Mouse (Mus musculus) kidney, postnatal 25 days (tissue): Measurements from ENCODE around the gene Ftl1.
A peak's percentile ranks its signal among the peaks of the same experiment; 100 is the strongest.
"Not testable (repeated sequence)": the region's sequence is repeated elsewhere in the genome, so short reads cannot be mapped to it uniquely, and the experiment has no call there.

Experiments
- DNase-seq, 2 experiments: peaks; one replicate each; pipeline ENCODE4 v3.0.0; 2021; ENCODE audit warnings: mixed read lengths in 2 of 2

The Ftl1 gene

DNA sequence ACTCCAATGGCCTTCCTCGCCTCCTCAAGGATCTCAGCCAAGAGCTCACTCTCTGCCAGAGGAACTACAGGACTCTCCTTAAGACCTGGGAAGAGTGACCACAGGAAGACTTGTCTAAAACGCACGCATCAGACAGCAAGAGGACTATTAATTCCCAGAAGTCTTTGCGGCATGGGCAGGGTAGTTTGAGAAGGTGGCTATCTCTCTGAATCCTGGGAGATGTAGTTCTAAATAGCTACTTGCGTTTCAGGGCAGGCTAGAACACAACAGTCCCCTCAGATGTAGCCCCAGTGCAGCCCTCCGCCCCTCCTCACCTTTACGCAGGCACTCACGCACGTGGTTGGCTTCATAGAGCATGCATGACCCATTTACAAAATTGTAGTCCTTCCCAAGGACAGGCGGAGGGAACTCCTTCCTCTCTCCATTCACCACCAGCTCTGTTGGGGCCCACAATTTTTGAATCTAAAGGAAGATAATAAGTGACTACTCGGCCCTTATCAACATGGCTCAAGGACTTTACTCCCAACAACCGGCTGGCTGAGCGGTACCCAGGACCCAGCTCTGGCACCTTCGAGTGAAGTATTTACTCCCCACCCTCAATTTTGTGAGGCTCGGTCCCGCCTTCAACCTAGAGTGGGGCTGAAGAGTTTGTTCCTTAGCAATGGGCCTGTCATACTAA lies 15.7 kb upstream of the Ftl1 start:
- peak; percentile 61 to 68 for DNase-seq

DNA sequence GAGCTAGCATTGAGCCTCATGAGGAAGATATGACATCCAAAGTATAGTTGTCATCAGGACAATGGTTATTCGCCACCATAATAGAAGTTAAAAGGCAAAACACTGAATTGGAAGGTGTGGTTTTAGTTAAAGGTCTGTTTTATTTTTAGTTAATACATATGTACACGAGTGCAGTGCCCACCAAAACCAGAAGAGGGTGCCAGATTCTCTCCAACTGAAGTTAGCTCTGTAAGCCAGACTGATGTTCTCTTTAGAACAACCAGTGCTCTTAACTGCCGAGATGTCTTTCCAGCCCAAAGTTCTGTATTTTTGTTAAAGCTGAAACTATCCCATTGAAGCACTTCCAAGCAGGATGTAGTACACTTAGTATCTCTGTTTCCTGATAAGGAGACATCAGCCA lies 11.2 kb upstream of the Ftl1 start:
- DNase-seq = peak; percentile 77 to 95

DNA sequence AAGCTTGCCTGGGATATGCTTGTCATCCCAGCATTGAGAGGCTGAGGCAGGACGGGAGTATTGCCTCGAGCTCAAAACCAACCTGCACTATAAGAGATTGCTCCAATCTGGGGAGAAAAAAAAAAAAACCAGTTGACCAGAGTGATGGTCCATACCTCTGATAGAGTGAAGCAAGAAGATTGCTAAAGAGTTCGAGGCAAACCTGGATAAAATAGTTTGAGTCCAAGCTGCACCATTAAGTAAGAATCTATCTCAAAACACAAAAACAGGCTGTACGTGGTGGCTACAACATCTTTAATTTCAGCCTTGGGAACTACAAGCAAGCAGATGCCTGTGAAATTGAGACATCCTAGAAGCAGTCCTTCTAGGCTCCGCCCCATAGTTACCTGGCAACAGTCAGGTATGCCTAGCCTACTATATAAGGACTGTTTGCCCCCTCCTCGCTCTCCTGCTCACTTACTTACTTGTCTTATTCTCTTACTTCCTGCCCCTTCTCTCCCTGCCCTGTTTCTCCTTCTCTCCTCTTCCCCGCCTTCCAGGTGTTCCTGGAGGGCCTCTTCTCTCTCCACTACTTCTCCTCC lies 7.5 kb upstream of the Ftl1 start:
- DNase-seq = no peak

DNA sequence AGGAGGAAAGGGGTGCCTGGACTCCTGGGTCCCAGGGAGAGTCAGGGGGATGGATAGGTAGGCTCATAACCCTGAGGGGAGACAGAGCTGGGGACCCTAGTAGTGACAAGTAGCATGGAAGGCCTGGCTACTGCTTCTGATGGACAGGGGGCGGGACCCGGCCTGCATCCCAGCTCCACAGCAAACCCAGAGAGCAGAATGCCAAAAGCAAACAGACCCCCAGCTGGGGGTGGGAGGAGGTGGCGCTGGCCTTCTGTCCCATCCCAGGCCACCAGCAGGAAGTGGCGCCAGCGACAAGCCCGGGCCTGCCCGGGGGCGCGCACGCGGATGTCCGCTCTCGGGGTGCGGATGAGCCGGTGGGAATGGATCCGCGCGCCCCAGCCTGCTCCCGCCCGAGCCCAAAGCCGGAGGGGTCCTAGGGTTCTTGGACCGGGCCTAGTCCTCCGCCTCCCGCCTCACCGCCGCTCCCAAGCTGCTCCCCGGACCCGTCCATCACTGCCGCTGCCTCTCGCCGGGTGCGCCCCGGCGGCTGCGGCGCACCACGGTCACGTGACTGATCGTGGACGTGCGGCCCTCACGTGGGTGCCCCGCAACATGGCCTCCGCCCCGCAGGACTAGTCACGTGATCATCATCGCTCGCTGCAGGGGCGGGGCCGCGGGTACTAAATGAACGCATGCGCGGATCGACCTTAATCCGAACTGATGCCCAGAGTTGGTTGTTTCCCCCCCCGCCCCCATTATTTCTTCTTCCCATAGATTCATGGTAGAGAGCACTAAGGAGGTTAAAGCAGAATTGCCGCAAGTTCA lies 6.8 kb upstream of the Ftl1 start, which contains the start of gene Bax:
TSS of gene Bax (minus strand) at position 616 of the 807 bp plus-strand sequence.
- DNase-seq = peak; percentile 98

DNA sequence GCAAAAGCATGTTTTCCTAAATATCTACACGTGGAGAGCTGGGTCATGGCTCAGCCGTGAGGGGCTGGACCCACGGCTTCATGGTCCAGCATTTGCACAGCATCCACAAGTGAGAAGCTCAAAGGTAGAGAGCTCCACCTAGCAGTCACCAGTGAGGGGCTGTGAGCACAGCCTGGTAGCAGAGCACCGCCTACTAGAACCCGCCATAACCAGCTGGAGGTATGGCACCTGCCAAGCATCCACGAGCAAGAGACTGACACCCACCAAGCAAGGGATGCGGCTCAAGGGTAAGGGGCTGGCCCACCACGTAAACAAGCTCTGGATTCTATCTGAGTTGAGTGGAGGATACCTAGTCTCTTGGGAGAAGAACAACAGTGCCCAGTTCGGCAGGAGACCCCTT lies 5.9 kb upstream of the Ftl1 start:
- peak; percentile 36 to 78 for DNase-seq

DNA sequence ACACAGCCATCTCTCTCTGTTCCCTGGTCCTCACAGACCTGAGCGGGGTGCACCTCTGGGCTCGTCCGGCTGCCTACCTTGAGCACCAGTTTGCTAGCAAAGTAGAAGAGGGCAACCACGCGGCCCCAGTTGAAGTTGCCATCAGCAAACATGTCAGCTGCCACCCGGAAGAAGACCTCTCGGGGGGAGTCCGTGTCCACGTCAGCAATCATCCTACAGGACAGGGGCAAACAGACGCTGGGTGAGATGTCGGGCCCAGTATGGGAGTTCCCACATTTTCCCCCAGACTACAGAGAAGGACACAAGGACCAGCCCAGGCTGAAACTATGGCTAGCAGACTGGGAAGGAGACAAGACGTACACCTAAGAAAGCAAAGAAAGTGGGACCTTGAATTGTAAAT lies 5.4 kb upstream of the Ftl1 start:
- DNase-seq = no peak

DNA sequence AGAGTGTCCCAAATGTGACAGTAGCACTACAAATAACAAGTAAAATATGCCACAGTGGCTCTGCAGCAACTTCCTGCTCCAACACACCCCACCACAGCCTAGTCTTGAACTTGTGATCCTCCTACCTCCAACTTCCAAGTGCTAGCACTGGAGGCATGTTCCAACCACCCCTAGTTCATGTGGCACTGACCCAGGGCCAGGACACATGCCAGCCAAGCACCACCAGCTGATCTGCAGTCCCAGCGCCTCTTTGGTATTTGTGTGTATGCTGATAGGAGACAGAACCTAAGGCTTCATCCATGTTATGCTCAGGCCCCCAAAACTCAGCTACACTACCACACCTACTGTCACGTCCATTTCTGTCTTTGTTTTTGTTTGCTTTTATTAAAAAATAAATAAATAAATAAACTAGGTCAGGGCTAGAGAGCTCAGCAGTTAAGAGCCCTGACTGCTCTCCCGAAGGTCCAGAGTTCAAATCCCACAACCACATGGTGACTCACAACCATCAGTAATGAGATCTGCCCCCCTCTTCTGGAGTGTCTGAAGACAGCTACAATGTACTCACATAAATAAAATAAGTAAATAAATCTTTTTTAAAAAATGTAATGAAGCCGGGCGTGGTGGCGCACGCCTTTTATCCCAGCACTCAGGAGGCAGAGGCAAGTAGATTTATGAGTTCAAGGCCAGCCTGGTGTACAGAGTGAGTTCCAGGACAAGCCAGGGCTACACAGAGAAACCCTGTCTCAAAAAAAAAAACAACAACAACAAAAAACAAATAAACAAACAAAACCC lies 4.5 kb upstream of the Ftl1 start:
- DNase-seq = no peak

DNA sequence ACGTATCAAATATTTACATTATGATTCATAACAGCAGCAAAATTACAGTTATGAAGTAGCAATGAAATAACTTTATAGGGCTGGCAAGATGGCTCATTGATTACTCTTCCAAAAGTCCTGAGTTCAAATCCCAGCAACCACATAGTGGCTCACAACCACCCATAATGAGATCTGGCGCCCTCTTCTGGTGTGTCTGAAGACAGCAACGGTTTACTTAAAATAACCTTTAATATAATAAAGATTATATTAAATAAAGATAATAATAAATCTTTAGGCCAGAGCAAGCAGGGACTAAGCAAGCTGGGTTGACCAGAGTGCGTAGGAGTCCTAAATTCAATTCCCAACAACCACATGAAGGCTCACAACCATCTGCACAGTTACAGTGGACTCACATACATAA lies 3.2 kb upstream of the Ftl1 start:
- DNase-seq = not testable (repeated sequence)

DNA sequence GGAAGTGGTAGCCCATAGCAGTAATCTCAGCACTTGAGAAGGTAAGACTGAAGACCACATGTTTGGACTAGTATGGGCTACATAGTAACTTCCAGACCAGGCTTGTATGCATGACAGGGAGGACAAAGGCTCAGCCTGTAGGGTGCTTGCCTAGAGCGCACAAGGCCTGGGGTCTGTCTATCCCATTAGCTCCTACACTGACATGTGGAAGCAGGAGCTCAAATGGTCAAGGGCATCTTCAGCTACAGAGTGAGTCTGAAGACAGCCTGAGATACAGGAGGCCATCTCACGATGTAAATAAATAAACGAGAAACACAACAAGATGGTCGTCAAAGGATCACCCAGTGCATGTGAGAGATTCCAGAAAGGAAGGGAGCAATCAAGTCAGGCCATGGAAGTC lies 2.6 kb upstream of the Ftl1 start:
- no peak for DNase-seq

DNA sequence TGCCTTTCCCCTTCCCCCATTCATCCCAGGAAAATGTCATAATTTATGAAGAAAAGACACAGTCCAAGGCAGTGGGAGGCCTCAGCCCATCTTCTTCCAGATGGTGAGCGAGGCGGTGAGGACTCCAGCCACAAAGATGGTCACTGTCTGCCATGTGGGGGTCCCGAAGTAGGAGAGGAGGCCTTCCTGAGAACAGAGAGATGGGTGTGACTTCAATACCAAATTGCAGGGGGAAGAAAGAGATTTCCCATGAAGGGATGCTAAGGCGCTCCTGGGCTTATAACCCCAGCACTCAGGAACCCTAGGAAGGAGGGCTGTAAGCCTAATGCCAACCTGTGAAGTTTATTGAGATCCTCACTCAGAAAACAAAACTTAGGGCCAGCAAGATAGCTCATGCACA lies 2.1 kb upstream of the Ftl1 start:
- DNase-seq = no peak

DNA sequence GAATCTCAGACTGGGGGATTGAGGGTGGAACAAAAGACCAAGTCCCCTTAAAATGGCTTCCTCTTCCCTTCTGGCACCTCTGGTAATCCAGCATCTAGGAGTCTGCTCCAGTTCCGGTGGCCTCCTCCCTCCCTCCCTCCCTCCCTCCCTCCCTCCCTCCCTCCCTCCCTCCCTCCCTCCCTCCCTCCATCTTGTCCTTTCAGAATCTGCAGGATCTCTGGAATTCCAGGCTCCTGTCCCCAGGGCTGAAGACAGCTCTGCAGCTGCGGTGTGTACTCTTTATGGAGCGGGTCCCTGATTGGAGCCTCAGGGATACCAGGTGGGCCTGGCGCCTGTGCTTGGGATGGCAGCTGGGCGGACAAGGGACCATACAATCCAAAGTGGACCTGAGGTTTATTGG lies 1.6 kb upstream of the Ftl1 start:
- peak in 1 of 2 experiments; percentile 61 for DNase-seq

DNA sequence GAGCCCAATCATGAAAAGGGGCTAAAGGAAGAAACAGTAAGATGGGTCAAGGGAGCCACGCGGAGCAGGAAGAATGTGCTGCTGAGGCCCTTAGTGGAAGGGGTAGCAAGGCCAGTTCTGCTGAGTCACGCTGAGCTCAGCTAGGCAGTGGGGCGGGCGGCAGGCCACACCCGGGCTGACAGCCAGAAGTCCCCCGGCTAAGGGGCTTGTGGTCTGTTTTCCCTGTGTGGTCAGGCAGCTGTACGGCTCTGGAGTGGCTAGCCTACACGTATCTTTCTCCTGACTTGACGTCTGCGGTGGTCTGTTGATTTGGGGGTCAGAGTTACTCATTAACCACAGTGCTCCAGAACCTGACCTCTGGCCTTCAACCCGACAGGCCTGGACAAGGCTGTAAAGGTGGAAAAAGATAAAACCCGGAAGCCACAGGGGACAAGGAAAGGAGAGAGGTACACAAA lies 1.2 kb upstream of the Ftl1 start:
- DNase-seq = peak; percentile 78 to 89

DNA sequence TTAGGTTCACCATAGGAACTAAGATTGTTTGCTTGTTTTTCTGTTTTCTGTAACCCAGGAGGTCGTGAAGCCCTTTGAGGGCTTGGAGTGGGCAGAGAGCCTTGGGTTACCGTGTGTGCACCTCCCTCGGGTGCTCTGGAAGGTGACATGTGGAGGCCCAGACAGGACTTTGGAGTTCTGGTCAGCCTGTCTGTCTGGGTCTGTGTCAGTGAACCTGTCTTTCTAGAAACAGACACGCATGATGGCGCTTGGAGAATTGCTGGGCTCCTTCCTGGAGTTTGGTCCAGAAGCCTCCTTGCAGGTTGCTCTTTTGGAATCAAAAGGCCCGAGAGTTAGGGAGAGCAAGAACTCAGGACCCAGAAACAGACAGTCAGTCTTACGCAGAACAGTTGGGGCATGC lies 693 bp upstream of the Ftl1 start:
- peak; percentile 67 to 89 for DNase-seq

DNA sequence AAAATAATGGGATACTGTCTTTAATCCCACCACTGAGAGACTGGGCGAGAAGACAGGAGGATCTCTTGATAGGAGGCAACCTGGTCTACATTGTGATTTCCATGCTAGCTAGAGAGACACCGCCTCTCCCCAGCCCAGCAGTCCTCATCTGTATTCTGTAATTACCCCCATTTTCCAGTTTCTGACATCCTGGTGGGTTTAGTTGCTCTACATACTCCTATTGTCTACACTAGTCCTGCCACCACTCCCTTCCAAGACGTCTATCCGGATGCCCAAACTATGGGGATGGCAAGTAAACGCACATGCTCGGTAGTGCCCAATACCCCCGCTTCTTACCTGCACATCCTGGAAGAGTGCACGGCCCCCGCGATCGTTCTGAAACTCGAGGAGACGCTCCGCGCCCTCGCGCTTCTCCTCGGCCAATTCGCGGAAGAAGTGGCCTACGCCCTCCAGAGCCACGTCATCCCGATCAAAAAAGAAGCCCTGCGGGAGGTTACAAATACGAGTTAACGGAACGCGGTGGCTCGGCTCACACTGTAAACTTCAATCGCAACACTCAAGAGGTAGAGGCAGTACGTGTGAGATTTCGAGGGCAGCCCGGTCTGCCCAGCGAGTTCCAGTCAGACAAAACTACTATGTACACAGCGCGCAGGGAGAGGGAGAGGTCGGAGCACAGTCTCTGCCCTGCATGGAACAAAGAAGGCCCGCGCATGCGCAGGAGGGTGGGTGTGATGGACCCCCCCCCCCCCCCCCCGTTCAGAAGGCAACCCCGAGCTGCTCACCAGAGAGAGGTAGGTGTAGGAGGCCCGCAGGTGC lies 728 bp downstream of the Ftl1 start:
- DNase-seq = peak; percentile 89 to 90

DNA sequence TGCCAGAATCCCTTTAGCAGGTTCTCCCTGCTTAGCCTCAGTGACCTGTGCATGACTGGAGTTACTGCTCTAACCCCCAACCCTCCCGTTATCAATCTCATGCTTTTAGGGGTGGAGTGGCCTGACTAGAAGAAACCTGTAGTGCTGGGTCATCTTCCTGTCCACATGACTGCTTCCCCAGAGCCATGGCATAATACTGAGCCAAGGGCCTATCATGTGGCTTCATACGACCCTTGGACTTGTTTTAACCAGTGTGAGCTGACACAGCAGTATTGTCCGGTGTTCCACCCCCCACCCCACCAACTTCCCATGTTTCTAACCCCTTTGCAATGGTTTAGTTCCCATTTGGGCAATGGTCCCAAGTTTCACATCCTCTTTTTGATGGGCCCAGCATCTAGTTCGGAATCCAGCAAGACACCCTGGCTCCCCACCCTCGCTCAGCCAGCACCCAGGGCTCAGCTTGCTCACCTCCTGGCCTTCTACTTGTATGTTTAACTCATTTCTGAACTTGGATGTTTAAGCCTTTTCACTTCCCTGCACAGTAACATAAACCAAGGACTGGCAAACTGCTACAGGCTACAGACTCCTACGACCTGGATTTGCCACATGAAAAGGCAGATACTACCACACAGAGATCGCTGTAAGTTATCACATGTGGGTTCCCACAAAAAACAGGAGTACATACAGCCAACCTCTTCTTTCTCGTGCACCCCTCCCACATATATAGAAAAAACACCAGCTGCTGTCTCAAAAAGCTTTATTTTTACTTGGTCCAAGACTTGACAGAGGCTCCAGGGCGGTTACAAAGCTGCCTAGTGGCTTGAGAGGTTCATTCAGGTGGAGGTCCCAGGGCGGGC lies 2.3 kb downstream of the Ftl1 start:
- peak; percentile 74 to 88 for DNase-seq

DNA sequence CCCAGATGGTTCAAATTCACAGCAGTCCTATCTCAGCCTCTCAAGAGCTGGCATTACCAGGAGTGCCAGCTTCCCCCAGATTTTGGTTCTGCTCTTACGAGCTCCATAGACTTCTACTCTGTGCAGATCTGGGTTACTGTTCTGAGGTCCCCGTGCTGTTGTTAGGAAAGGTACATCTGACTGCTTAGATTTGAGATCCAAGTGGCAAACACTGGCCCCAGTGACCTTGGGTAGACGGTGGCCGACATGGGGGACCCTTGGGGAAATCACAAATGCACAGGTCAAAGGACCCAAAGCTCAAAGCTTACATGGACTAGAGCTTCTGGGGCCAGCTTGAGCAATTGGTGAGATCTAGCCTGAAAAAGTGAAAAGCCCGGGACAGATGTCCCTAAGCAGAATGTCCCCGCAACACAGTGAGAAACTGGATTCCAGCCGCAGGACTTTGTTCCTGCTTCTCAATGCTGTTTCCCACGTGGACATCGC lies 2.9 kb downstream of the Ftl1 start:
- DNase-seq = no peak

DNA sequence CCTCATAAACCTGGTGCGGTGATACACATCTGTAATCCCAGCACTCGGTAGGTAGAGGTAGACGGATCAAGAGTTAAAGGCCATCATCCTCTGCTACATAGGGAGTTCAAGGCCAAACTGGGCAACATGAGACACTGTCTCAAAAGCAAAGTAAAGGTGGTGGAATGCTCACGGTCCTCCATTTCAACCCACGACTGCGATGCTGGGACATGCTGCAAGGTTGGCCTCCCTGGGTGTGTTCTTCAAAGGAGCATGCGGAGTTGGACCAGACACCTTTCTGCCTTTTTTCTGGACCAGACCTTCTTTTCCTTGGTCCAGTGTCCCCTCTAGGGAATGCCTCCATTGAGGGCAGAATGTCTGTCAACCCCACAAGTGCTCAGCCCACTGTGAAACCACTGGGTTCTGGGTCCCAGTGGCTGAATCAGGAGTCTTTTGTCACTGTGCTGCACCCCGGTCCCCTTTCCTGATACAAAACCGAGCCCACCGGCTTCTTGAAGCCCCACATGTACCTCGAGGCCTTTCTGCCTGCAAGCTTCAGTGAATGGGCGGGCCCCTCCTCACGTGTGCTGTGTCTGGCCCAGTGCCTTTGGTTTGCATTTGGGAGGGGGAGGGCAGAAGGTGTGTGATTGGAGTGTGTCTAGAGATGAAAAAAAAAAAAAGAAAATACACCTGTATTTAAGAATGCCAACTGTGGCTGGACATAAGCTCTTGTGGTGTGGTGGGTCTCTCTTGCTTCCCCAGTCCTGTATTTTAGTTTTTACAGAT lies 3.6 kb downstream of the Ftl1 start:
- peak in 1 of 2 experiments; percentile 62 for DNase-seq

DNA sequence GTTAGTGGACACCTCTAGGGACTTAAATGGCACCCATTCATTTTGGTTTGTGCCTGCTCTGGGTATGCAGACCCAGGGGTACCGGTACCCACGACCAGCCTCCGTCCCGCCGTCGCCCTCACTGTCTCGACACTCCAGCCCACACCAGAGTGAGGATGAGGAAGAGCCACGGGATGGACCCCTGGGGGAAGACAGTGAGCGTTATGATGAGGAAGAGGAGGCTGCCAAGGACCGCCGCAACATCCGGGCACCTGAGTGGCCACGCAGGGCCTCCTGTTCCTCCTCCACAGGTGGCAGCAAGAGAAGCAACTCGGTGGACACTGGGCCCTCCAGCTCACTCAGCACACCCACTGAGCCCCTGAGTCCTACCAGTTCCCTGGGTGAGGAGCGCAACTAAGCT lies 4.7 kb downstream of the Ftl1 start:
- DNase-seq = no peak

DNA sequence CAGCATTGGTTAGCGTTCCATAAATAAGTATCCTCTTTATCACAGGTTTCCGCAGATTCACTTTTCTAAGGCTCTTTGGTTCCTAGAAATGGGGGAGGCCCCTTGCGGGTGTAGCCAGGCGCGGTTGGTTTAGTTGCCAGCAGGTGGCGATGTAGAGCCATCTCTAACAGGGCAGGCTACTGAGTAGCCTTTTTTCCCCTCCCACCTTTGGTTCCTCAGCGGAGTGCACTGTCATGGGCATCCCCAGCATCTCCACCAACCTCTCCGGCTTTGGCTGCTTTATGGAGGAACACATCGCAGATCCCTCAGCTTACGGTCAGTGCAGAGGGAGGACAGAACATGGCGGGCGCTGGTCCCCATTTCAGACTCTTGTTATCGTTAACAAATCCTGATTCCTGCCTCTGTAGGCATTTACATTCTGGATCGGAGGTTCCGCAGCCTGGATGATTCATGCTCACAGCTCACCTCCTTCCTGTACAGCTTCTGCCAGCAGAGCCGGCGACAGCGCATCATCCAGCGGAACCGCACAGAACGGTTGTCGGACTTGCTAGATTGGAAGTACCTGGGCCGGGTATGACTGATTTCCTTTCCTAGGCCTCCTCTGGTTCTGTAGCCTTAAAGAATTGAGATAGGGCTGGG lies 8.2 kb downstream of the Ftl1 start:
- DNase-seq = peak; percentile 84 to 90

DNA sequence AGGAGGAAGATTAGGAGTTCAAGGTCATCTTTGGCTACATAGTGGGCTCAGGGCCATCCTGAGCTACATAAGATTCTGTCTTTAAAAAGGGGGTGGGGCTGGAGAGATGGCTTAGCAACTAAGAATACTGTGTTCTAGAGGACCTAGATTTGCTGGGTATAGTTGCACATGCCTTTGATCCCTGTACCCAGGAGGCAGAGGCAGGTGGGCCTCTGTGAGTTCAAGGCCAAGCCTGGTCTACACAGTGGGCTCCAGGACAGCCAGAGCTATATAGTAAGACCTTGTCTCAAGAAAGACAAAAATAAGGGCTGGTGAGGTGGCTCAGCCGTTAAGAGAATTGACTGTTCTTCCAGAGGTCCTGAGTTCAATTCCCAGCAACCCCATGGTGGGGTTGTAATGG lies 9.7 kb downstream of the Ftl1 start:
- DNase-seq = no peak
